Mouse (Mus musculus) liver, adult (tissue): ENCODE results near the gene Olfr970.
"Not testable (repeated sequence)": the region's sequence is repeated elsewhere in the genome, so short reads cannot be mapped to it uniquely, and the experiment has no call there.

Experiments
- GATA4 ChIP-seq: IDR thresholded peaks from 2 replicates; pipeline ENCODE4 v1.6.1; 2014; ENCODE audit warnings: mild to moderate bottlenecking, low read length; ENCODE audit not compliant: insufficient replicate concordance

Olfr970 gene

DNA sequence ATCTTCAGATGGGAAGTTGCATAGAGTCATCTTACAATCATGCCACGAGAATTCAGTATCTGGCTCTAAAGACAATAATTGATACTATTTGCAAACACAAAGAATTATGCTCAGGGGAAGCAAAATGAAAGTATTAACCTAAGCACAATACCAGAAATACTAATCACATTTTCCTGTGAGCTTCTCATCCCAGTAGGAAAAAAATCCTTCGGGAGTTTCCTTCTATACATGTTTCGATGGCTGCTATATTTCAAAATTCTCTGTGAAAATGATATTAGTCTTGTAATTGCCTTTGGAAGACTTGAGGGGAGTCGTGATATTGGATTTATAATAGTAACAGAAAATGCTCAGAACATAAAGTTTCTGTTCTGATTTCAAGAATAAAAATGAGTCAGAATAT, at the start of gene Olfr970:
Gene Olfr970, plus strand, starts transcription at position 301 of the 400 bp plus-strand sequence.
- no peak for TF ChIP-seq GATA4

DNA sequence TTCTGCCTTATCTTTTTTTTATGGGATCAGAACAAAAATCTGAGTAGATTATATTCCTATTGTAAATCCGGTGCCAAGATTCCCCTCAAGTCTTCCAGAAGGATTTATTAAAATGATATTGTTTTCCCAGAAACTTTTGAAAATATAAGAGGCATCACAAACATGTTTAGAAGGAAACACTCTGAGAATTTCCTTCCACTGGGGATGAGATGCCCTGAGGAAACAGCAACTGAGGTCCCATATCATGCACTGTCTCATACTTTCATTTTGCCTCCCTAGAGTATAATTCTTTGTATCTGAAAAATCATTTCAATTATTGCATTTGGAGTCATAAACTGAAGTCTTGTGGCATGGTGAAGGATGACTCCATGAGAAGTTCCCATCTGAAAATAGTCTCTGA, 25.5 kb upstream of the Olfr970 start, which contains the start of gene Olfr968:
Gene Olfr968, minus strand, starts transcription at position 101 of the 400 bp plus-strand sequence.
- TF ChIP-seq GATA4, result no peak

DNA sequence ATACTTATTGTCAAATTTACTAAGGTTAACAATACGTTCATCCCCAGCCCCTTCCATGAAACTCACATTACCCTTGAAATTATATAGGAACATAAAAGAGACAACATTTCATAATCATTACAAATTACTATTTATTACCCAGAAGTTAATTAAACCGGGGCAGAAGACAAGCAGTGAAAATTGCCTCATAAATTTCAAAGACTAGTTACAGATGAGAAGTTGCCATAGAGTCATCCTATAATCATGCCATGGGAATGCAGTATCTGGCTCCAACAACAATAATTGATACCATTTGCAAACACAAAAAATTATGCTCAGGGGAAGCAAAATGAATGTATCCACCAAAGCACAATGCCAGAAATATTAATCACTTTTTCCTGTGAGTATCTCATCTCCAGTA, 18.1 kb upstream of the Olfr970 start, which contains the start of gene Olfr969:
Gene Olfr969, plus strand, starts transcription at position 388 of the 400 bp plus-strand sequence.
- no peak for TF ChIP-seq GATA4

DNA sequence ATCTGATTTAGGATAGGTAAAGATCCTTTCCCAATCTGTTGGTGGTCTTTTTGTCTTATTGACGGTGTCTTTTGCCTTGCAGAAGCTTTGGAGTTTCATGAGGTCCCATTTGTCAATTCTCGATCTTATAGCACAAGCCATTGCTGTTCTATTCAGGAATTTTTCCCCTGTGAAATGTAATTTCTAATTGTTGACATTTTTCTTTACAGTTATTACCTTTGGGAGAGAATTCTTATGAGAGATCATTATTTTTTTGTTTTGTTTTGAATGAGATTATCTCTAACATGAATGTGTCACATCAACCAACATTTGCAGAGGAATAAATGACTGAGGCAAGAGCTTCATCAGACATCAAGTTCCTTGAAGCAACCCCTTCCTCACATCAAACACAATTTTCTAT, 27.9 kb downstream of the Olfr970 start, which contains the start of gene Olfr971:
Gene Olfr971, plus strand, starts transcription at position 301 of the 400 bp plus-strand sequence.
- TF ChIP-seq GATA4, result not testable (repeated sequence)

DNA sequence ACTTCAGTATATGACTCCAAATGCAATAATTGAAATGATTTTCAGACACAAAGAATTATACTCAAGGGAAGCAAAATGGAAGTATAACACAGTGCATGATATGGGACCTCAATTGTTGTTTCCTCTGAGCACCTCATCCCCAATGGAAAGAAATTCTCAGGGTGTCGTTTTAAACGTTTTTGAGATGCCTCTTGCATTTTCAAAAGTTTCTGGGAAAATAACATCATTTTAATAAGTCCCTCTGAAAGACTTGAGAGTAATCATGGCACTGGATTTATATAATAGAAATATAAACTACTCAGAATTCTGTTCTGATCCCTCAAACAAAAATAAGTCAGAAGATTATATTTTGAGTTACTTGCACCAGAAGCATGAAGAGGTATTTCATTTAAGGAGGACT, 57.5 kb downstream of the Olfr970 start, which contains the start of gene Olfr972:
Gene Olfr972, plus strand, starts transcription at position 301 of the 400 bp plus-strand sequence.
- no peak for TF ChIP-seq GATA4
